Mouse (Mus musculus): ENCODE measurements around the gene Grik1. TPM values are rescaled to one million over a fixed set of nuclear protein-coding genes. Genes with fewer than 3 reads are reported as not detected.

Gene Grik1
- polyA plus RNA-seq, 1 experiment: 0.02 TPM

GRCm38 (mm10) chr16:87911201-87911600 lies 378.9 kb downstream of the Grik1 start:
- Histone ChIP-seq H3K4me3 (ENCODE audit: extremely low read depth, insufficient read depth, insufficient read length) (no peak overlapping the region), H3K36me3 (ENCODE audit: control insufficient read depth, insufficient read depth, low read length) (no peaks in the 10 kb centered on the region), H3K27ac (ENCODE audit: insufficient read depth, low read length) (no peak overlapping the region), H3K27me3 (ENCODE audit: control insufficient read depth, insufficient read depth, low read length) (no peaks in the 10 kb centered on the region), H3K4me1 (ENCODE audit: control insufficient read depth, insufficient read depth, insufficient read length) (no peaks in the 10 kb centered on the region)
- no peak for DNase-seq (ENCODE audit: low read depth in 1 of 2, low spot score in 2 of 2)
- 67% methylated on average over 2 of the region's 2 CpGs for WGBS
- TF ChIP-seq POLR2A (IDR thresholded peaks at IDR 0.05; ENCODE audit: low read depth, low read length): no peak
- TF ChIP-seq CTCF (IDR thresholded peaks at IDR 0.05; ENCODE audit: extremely low read depth, insufficient read depth, insufficient read length, insufficient replicate concordance): no peak

GRCm38 (mm10) chr16:87902049-87902448 lies 388.0 kb downstream of the Grik1 start:
- no peaks in the 10 kb centered on the region for H3K27me3 ChIP-seq (ENCODE audit: control insufficient read depth, insufficient read depth, low read length)
- no peaks in the 10 kb centered on the region for H3K4me1 ChIP-seq (ENCODE audit: control insufficient read depth, insufficient read depth, insufficient read length)
- no peak for DNase-seq (ENCODE audit: low read depth in 1 of 2, low spot score in 2 of 2)
- H3K36me3 ChIP-seq (ENCODE audit: control insufficient read depth, insufficient read depth, low read length): no peaks in the 10 kb centered on the region
- no peak overlapping the region for H3K27ac ChIP-seq (ENCODE audit: insufficient read depth, low read length)
- no peak for TF ChIP-seq CTCF (IDR thresholded peaks at IDR 0.05; ENCODE audit: extremely low read depth, insufficient read depth, insufficient read length, insufficient replicate concordance)
- WGBS: 91% methylated on average over 9 of the region's 9 CpGs
- H3K4me3 ChIP-seq (ENCODE audit: extremely low read depth, insufficient read depth, insufficient read length): no peak overlapping the region

GRCm38 (mm10) chr16:87901189-87901588 lies 388.9 kb downstream of the Grik1 start:
- no peak for DNase-seq (ENCODE audit: low read depth in 1 of 2, low spot score in 2 of 2)
- Histone ChIP-seq H3K4me3 (ENCODE audit: extremely low read depth, insufficient read depth, insufficient read length) (no peak overlapping the region), H3K4me1 (ENCODE audit: control insufficient read depth, insufficient read depth, insufficient read length) (no peaks in the 10 kb centered on the region), H3K27me3 (ENCODE audit: control insufficient read depth, insufficient read depth, low read length) (no peaks in the 10 kb centered on the region), H3K36me3 (ENCODE audit: control insufficient read depth, insufficient read depth, low read length) (no peaks in the 10 kb centered on the region), H3K27ac (ENCODE audit: insufficient read depth, low read length) (no peak overlapping the region)
- WGBS: 79% methylated on average over 2 of the region's 2 CpGs
- no peak for TF ChIP-seq POLR2A (IDR thresholded peaks at IDR 0.05; ENCODE audit: low read depth, low read length)

GRCm38 (mm10) chr16:87875927-87876326 lies 414.1 kb downstream of the Grik1 start:
- TF ChIP-seq POLR2A (IDR thresholded peaks at IDR 0.05; ENCODE audit: low read depth, low read length) (no peak), CTCF (IDR thresholded peaks at IDR 0.05; ENCODE audit: extremely low read depth, insufficient read depth, insufficient read length, insufficient replicate concordance) (no peak)
- H3K4me3 ChIP-seq (ENCODE audit: extremely low read depth, insufficient read depth, insufficient read length): no peak overlapping the region
- WGBS: 86% methylated on average over 2 of the region's 2 CpGs
- DNase-seq (ENCODE audit: low read depth in 1 of 2, low spot score in 2 of 2): no peak
- no peaks in the 10 kb centered on the region for H3K36me3 ChIP-seq (ENCODE audit: control insufficient read depth, insufficient read depth, low read length)
- H3K4me1 ChIP-seq (ENCODE audit: control insufficient read depth, insufficient read depth, insufficient read length): no peaks in the 10 kb centered on the region
- no peak overlapping the region for H3K27ac ChIP-seq (ENCODE audit: insufficient read depth, low read length)
- no peaks in the 10 kb centered on the region for H3K27me3 ChIP-seq (ENCODE audit: control insufficient read depth, insufficient read depth, low read length)

GRCm38 (mm10) chr16:87864526-87864925 lies 425.5 kb downstream of the Grik1 start:
- Histone ChIP-seq H3K4me1 (ENCODE audit: control insufficient read depth, insufficient read depth, insufficient read length) (no peaks in the 10 kb centered on the region), H3K27ac (ENCODE audit: insufficient read depth, low read length) (no peak overlapping the region), H3K36me3 (ENCODE audit: control insufficient read depth, insufficient read depth, low read length) (no peaks in the 10 kb centered on the region), H3K27me3 (ENCODE audit: control insufficient read depth, insufficient read depth, low read length) (no peaks in the 10 kb centered on the region), H3K4me3 (ENCODE audit: extremely low read depth, insufficient read depth, insufficient read length) (no peak overlapping the region)
- 82% methylated on average over 6 of the region's 6 CpGs for WGBS
- no peak for TF ChIP-seq CTCF (IDR thresholded peaks at IDR 0.05; ENCODE audit: extremely low read depth, insufficient read depth, insufficient read length, insufficient replicate concordance)
- no peak for TF ChIP-seq POLR2A (IDR thresholded peaks at IDR 0.05; ENCODE audit: low read depth, low read length)
- no peak for DNase-seq (ENCODE audit: low read depth in 1 of 2, low spot score in 2 of 2)

GRCm38 (mm10) chr16:87861722-87862121 lies 428.3 kb downstream of the Grik1 start:
- Histone ChIP-seq H3K4me3 (ENCODE audit: extremely low read depth, insufficient read depth, insufficient read length) (no peak overlapping the region), H3K27ac (ENCODE audit: insufficient read depth, low read length) (no peak overlapping the region), H3K4me1 (ENCODE audit: control insufficient read depth, insufficient read depth, insufficient read length) (no peaks in the 10 kb centered on the region), H3K27me3 (ENCODE audit: control insufficient read depth, insufficient read depth, low read length) (no peaks in the 10 kb centered on the region), H3K36me3 (ENCODE audit: control insufficient read depth, insufficient read depth, low read length) (no peaks in the 10 kb centered on the region)
- no peak for DNase-seq (ENCODE audit: low read depth in 1 of 2, low spot score in 2 of 2)
- no peak for TF ChIP-seq CTCF (IDR thresholded peaks at IDR 0.05; ENCODE audit: extremely low read depth, insufficient read depth, insufficient read length, insufficient replicate concordance)
- TF ChIP-seq POLR2A (IDR thresholded peaks at IDR 0.05; ENCODE audit: low read depth, low read length): no peak
- 82% methylated on average over 1 of the region's 1 CpGs for WGBS

- TF ChIP-seq CTCF (IDR thresholded peaks at IDR 0.05; ENCODE audit: extremely low read depth, insufficient read depth, insufficient read length, insufficient replicate concordance): no peak
- H3K4me3 ChIP-seq (ENCODE audit: extremely low read depth, insufficient read depth, insufficient read length): no peak overlapping the region
- no peaks in the 10 kb centered on the region for H3K27me3 ChIP-seq (ENCODE audit: control insufficient read depth, insufficient read depth, low read length)
- H3K27ac ChIP-seq (ENCODE audit: insufficient read depth, low read length): no peak overlapping the region
- H3K4me1 ChIP-seq (ENCODE audit: control insufficient read depth, insufficient read depth, insufficient read length): no peaks in the 10 kb centered on the region
- WGBS: 89% methylated on average over 3 of the region's 3 CpGs
- no peaks in the 10 kb centered on the region for H3K36me3 ChIP-seq (ENCODE audit: control insufficient read depth, insufficient read depth, low read length)
- DNase-seq (ENCODE audit: low read depth in 1 of 2, low spot score in 2 of 2): no peak
Measured at GRCm38 (mm10) chr16:87853451-87854085, 436.5 kb downstream of the Grik1 start.
